Mouse (Mus musculus) Muller cell, postnatal 12 days (primary cell): ENCODE measurements around the gene Srp9.

Source experiments
- DNase-seq: peaks from one replicate; pipeline ENCODE4 v3.0.0-alpha.2; 2015; ENCODE audit errors: inconsistent ontology term

The Srp9 gene

DNA sequence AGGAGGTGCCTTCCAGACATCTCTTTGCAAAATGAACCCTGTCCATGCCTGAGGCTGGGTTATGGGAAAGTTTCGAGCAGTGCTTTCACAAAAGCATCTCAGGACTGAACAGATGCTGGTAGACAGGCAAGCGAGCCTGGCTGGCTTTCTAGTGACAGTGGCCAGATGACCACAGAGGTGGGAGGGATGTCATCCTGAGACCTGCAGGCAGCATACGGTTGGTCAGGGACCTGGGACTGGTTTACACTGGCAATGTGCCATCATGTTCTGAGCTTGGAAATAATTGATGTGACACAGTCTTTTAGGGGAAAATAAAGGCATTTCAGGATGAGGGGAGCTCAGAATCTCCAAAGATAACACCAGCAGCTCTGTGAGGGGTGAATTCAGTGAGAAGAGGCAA lies 19.5 kb upstream of the Srp9 start:
- no peak for DNase-seq

DNA sequence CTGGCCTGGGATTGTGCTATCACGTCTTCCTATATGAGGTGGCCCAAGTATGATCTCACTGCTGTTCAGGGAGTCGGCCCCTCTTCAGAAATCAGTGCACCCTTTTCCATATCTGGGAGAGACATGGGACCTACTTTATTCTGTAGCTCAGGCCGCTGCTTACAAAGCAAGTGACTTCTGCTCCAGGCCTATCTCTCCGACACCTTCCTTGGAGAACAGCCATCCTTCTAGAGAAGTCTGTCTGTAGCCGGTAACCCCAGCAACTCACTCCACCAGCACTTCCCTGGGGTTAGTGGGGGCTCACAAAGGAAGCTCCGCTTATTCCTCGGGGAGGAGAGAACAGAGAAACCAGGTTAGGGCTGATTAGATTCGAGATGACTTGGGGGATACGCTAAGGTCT lies 17.3 kb upstream of the Srp9 start:
- DNase-seq: no peak

DNA sequence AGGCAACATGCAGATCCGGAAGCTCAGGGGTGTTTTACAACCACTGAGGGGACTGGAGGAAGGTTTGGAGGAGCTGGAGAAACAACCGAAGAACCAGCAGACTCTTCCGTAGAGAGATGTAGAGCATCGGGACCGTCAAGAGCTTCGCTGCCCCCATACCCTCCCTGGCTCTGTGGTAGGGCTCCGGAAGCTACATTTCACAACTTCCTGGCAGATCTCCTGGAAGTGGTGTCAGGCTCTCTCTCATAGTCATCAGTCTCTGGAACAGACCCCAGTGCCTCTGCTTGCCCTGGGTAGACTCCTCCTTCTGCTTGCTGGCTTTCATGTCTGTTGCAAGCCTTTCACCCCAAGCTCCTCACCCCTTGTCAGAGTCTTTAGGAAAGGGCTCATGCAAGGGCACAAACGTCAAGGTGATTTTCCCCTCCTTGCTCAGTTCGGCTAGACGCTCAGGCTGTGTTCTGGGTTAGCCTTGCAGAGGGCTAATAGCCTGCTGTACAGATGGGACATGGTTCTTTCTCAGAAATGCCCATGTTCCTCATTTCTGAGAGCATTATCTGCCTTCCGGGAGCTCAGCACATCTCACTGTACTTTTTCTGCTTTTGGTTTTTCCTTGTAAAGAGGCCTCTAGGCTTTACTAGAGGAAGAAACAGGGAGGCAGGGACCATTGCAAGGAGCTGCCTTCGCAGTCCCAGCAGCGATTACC lies 16.0 kb upstream of the Srp9 start:
- DNase-seq: no peak

DNA sequence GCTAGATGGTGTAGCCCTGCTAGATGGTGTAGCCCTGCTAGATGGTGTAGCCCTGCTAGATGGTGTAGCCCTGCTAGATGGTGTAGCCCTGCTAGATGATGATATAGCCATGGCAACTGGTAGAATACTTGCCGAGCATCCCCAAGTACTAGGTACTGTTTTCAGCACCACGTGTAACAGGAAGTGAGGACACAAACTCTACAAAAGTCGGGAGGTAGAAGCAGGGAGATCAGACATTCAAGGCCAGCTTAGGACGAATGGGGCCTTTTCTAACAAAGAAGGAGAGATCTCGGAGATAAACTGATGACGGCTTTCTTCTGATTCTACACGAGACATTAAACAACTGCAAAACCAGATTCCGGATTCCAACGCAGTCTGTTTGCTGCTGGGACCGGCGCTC lies 14.4 kb upstream of the Srp9 start:
- DNase-seq: no peak

DNA sequence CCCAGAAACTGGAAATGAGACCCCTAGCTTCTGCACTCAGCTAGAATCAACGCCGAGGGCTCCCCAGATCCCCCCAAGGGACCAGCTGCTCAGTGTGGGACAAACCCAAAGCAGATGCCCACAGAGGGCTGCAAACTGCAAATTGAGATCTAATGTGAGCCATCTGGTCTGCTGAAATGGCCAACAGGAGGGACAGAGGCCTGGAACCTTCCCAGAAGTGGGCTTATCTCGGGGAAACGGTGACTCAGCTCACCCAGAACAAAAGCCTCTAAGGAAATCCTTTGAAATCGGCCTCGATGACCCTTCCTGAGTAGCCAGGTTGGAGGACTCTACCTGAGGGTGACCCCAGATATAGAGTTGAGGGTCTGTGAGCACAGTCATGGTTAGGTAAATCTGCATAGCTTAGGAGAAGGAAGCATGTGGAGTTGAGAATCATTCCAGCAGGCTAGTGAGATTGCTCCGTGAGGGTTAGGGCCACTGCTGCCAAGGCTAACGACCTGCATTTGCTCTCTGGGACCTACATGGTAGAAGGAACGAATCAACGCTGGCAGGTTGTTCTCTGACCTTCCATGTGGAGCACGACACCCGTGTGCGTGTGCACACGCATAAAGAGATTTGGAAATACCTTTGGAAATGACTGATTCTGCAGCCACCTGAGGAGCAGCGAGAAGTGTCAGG lies 13.7 kb upstream of the Srp9 start:
- DNase-seq: no peak

DNA sequence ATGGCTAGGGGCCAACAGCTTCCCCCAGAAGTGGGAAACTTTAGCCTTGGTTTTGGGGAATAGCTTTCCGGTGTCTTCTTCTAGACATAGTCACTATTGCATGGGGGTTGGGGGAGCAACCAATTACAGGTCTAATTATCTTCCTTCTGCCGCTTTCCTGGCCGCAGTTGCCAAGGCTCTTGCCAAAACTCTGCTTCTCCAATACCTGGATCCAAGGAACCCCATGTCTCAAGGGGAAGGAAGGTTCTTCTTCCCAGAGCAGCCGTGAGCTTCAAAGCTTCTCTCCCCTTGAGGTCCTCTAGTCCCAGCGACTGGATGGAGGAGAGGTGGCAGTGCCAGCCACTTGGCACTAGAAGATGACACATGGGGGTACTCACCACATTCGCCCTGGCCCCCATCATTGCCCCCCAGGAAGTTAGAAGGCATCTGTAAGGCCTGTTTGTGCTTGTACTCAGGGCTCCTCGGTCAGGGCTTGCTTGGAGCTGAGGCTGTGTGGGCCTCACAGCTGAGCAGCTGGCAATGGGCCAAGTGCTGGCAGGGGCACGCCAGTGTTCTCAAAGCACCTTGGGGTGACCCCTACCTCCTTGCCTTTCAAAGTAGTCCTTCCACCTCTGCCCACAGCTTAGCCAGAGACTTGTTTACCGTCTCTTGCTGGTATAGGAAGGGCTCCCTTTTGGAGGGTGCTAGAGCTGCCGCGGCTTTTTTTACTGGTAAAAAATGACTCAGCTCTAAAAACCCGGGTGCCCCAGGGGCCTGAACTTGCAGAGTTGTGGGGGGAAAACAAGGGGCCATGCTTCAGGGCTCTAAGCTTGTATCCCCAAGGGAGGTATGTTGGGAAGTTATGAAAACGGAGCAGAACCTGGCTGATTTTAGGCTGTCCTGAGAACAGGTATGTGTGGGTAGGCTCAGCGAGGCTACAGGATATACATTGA lies 12.9 kb upstream of the Srp9 start:
- no peak for DNase-seq

DNA sequence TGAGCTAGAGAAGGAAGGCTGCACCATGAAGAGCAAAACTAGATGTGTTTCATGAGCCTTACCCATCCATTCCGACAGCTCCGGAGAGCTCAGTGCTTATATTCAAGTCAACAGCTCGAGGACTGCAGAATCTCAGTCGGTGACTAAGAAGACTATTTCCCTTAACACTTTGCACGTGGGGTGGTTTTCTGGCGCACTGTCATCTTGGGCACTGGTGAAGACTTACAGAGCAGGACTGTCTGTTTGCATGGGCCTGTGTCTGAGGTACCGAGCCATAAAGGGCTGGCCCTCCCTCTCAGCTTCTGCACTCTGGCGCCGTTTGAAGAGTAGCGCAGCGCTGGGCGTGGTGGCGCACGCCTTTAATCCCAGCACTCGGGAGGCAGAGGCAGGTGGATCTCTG lies 12.2 kb upstream of the Srp9 start:
- DNase-seq: no peak

DNA sequence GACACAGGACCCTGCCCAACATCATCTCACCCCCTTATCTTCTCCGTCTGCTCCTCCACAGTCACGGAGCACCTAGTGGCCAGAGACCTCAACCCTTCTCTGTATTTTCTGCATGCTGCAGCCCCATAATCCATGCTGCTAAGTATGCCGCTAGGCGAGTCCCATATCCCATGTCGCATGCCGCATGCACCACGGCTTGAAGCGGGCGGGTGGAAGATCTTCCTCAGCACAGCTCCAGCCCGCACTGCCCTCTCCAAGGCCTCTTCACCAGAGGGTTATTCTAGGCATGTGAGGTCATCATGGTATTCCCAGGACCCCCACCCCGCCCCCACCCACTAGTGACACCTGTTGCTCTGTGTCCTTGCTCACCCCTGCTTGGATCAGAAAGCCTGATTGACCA lies 11.4 kb upstream of the Srp9 start:
- DNase-seq: no peak

DNA sequence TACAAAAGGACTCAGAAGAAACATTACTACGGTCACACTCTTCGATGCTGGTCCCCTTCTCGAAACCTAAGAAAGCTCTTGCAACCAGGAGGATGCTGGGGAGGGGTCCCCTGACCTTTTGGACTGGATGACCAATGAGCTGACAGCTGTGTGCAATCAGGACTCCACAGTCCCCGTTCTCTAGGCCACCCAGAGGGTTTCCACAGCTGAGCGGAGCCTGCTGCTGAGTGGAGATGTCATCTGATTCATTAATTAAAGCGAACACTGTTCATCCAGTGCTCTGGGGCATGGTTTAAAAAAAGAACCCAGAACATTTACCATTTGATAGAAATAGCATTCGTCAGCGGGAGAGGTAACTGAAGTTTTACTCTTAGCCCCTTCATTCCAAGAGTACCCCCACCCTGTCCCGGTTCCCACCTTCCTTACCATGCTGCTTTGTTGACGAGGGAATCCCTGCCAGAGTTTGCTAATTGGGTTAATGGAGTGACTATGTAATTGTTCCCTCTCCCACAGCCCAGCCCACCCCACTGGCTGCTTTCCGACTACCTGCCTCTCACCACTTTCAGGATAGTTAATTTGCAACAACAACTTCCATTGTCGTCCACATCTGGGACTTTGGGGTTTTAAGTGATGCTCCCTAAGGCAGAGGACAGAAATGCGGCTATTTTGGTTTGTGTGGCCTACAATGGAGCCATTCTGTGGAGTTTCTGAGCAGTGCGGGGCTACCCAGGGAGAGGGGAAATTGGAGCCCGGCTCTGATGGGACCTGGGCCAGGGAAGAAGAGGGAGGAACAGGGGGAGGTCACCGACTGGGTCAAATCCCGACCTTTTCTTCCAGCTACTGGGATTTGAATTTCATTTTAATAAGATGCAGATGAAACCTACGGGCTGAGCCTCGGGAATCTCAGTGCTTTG lies 10.7 kb upstream of the Srp9 start:
- peak; percentile 67 for DNase-seq

DNA sequence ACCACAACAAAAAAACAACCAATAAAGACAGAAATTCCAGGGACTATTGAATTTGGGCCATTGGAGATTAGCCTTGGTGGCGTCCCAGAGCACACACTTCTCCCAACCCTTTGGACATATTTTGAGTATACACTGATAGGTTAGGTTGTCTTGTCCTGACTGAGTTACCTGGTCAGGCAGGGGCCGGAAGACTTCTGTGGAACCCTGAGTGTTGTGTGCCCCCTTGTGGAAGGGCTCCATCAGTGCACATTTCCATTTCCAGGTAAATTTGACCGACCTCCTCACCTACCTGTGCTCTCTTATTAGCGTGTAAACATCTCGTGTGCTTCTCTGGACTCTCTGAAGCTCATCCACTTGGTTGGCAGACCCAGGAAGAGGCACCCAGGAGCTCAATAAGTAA lies 9.3 kb upstream of the Srp9 start:
- no peak for DNase-seq

DNA sequence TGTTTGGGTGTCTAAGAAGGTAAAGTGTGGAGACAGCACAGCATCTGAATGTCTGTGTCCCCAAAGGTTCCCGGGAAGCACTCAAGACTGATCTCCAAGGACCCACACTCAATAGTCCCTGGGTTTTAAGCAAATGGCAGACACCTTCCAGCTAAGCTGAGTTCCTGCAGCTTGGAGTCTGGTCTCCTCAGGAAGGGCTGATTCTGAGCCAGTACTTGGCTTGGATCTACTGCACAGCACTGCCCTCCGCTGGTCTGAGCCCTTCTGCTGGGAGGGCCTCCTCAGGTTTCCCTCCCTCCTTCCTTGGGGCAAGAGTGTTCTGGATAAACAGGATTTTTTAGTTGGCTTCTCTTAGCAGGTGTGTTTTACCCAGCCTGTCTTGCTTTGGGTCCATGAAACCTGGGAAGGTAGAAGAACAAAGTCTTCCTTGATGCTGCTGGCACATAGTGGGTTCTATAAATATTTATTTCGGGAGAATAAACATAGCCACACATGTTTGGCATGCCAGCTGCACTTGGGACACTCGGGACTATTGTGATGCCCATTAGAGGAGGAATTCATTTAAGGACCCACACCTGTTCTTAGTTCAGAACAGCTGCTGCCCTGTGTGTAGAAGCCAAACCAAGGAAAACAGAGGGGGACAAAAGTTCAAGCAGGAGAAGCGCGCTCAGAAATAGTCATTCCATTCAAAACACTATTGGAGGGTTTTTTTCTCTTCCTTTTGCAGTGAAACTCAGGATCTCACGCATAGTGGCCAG lies 8.7 kb upstream of the Srp9 start:
- peak; percentile 61 for DNase-seq

DNA sequence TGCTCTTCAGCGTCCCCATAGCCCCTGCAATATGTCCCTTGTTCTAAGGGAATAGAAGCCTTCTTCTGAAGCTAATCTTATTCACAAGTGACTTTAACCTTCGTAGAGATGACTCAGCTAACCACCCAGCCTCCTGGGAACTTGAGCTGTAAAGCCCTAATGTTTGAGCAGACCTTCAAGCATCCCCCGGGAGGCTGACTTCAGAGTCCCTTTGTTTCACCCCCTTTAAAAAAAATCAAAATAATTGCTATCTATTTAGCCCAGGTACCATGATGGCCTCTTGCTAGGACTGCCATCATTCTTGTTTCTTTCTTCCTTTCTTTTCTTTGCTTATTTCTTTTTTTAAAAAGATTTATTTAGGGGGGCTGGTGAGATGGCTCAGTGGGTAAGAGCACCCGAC lies 2.1 kb upstream of the Srp9 start:
- DNase-seq: no peak

DNA sequence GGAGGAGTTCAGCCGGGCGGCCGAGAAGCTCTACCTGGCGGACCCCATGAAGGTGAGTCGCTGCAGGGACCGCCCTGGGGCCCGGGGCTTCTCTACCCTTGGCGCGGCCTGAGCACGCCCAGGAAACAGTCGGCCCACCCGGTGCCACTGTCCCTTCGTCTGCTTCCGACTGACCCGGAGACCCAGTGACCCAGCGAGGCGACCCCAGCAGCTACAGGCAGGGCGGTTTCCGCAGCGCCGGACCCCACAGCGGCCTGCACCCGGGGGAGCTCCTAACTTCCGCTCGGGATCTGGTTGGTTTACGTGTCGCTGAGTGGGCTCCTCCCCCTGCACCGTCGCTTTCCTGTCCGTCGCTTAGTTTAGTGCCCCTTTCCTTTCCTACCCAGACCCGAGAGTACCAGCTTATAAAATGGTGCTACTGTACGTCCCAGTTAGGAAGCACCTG lies 409 bp downstream of the Srp9 start:
- peak; percentile 92 for DNase-seq

DNA sequence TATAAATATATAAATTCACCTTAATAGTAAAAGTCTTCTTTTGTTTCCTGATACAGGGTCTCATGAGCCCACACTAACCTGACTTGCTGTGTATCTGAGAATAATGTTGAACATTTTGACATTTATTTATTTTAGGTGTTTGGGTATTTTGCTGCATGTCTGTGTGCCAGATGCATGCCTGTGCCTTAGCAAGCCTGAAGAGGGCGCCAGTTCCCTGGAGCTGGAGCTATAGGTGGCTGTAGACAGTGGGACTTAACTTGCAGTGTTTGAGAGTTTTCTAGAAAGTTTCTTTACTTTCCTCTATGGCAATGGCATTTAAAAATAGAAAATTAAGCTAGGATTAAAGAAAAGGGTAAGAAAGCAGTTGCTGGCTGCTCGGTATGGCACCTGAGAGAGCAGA lies 6.3 kb downstream of the Srp9 start:
- DNase-seq: no peak

DNA sequence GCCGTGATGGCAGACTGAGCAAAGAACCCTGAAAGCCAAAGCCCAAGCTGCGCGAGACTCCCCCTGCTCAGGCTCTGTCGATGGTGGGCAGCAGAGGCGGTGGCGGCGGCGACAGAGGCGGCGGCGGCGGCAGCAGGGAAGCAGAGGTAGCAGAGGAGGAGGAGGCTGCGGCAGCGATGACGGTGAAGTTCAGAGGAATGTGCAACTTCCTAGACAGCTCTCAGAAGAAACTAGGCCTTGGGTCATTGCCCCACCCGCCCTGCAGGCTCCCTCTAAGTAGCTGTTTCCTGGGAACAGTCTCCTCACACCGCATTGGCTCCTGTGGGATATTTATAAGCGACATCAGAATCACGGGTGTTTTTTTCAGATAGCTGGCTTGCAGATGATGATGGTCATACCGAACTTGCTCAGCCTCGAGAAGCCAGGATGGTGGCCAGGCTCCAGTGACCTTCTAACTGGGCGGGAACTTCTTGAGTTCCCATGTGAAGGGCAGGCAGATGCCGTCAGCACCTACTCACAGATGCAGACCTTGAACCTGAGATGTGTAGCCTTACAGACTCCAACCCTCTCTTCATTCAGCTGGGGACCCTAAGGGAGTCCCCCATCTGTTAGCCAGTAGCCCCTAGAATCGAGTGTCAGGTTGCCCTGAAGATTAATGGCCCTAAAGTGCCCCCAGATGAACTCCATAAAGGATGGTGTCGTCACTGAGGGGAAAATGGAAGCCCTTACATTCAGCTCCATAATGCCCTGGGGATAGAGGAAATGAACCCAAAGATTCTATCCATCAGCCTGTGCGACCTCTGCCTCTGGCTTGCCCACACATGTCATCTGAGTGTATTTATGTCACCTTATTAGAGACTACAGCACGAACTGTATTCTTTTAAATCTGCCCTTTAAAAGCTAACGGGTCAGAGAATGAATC lies 12.9 kb downstream of the Srp9 start:
- DNase-seq: no peak

DNA sequence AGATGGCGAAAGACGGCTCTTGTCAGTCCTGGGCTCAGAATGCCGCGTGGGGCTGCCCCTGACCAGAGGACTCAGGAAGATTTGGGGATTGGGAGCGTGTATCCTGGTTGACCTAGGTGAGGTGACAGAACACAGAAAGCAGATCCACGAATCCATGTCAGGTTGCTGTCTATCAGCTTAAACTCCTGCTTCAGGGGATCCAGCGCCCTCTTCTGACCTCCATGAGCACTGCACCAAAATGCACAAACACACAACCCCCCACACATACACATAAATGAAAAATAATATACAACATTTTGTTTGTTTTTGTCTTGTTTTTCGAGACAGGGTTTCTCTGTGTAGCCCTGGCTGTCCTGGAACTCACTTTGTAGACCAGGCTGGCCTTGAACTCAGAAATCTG lies 13.6 kb downstream of the Srp9 start:
- DNase-seq: no peak

DNA sequence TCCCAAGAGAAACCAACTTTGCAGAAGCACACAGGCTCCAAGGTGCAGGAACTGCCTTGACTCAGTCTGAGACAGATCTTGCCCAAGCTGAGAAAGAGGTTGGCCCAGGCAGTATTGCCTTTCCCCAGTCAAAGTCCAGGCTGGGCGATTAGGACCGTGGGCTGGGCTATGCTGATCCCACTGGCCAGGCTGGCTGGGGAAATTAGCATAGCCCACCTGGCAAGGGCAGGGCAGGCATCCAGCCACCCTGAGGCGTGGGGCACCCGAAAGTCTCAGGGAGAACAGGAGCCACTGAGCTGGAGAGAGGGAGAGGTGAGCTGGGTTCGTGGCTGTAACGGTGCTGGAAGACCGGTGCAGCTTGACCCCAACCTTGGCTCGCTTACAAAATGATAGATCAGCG lies 15.4 kb downstream of the Srp9 start:
- DNase-seq: no peak

DNA sequence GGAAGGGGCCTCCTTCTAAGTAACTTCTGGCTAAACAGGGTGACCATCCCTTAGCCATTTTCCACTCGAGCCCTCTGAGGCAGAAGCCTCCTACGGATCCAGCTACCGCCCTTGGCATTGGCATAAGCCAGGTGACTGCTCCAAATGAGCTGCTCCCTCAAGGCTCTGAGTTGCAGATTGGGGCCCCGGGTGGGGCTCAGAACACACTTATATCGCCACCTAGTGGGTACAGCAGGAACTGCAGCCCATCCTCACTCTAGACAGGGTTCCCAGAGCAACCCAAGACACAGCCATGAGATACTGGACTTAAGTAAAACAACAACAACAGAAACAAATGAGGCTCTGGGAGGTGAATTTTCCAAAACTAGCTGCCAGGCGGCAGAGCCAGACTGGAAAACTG lies 15.8 kb downstream of the Srp9 start:
- DNase-seq: peak; percentile 60

DNA sequence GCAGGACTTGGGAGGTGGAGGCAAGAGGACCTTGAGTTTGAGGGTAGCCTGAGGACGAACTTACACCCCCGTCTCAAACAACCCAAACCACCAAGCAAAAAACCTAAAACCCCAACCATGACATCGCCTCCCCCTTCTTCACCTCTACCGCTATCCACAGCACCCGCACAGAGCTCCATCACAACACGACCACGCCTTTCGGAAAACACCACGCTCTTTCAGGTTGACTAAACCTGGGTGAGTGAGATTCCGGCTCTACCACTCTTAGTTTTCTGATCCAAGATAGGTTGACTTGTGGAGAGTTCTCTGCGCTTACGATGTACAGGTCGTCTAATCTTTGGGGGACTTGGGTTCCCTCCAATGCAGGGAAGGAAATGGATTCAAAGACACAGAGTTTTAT lies 18.2 kb downstream of the Srp9 start:
- DNase-seq: no peak

DNA sequence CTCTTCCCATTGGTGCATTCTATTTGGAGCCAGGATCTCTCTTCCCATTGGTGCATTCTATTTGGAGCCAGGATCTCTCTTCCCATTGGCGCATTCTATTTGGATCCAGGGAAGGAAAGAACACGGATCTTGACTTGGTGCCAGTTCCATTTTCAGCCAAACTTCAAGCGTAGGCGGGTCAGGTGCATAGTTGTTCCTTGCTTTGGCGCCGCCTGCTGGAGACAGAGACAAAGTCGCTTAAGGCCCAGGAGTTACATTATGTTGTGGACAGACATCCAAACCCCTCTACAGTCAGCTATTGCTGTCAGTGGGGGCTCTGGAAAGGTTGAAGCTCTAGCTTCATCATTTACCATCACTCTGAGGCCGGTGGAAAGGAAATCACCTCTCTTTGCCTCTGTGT lies 18.8 kb downstream of the Srp9 start:
- no peak for DNase-seq
